Mouse (Mus musculus): ENCODE data around the gene Plpp6. TPM values are rescaled to one million over a fixed set of nuclear protein-coding genes. Genes with fewer than 3 reads are reported as not detected.

Plpp6 gene
- polyA plus RNA-seq, 1 experiment from 2014 or later: 2.6 TPM

DNA sequence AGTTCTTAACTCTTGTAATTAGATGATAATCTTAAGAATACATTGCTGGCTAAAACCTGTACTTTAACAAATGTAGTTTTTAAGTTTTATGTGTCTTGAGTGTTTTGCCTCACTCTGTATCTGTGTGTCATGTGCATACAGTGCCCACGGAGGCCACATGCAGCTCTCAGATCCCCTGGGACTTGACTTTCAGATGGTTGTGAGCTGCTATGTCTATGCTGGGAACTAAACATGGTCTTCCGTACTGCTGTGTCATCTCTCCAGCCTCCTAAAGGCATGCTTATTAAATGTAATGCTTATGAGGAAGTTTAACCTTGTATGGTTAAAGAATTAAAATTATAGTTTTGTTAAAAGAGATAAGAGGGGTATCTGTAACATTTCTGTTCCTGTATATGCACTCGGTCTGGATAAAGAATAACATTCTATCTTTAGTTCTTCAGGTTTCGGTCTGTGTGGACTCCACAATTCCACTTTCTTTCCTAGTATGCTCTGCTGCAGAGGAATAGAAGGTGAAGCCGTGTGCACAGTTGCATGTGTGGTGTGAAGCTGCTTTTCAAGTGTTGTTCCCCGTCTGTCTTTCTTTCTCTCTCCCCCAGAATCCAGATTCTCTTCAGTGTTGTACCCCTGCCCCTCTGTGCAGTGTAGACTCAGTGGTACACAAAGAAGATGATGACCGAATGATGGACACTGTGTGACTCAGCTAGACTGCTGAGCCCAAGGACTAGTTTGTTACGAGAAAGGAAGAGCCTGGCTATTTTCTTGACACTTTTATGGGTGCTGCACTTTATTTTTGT lies 51.9 kb downstream of the Plpp6 start:
- Histone ChIP-seq H3K9ac (ENCODE audit: low read depth, low read length) (no peak overlapping the region), H3K4me1 (ENCODE audit: control insufficient read depth, low read depth, low read length) (no peaks in the 10 kb centered on the region), H3K36me3 (ENCODE audit: control insufficient read depth, insufficient read depth) (peaks cover 15% of the 10 kb centered on the region), H3K4me3 (ENCODE audit: low read depth, low read length) (no peak overlapping the region), H3K4me2 (ENCODE audit: low read depth, low read length) (no peak overlapping the region), H3K27ac (ENCODE audit: low read length) (no peak overlapping the region), H3K27me3 (ENCODE audit: control insufficient read depth, insufficient read depth, low read depth, low read length) (no peaks in the 10 kb centered on the region), H3K9me3 (replicated peaks; ENCODE audit: control insufficient read depth, low read length) (no peaks in the 10 kb centered on the region)
- no peak for ATAC-seq (ENCODE audit: low read depth)
- WGBS (ENCODE audit: insufficient replicate concordance): 74% methylated on average over 8 of the region's 8 CpGs

- 79% methylated on average over 5 of the region's 5 CpGs for WGBS (ENCODE audit: insufficient replicate concordance)
- no peak overlapping the region for H3K27ac ChIP-seq (ENCODE audit: low read length)
- no peaks in the 10 kb centered on the region for H3K27me3 ChIP-seq (ENCODE audit: control insufficient read depth, insufficient read depth, low read depth, low read length)
- no peak overlapping the region for H3K9ac ChIP-seq (ENCODE audit: low read depth, low read length)
- H3K4me1 ChIP-seq (ENCODE audit: control insufficient read depth, low read depth, low read length): no peaks in the 10 kb centered on the region
- no peak overlapping the region for H3K4me2 ChIP-seq (ENCODE audit: low read depth, low read length)
- no peaks in the 10 kb centered on the region for H3K9me3 ChIP-seq (replicated peaks; ENCODE audit: control insufficient read depth, low read length)
- H3K36me3 ChIP-seq (ENCODE audit: control insufficient read depth, insufficient read depth): peaks cover 15% of the 10 kb centered on the region
- H3K4me3 ChIP-seq (ENCODE audit: low read depth, low read length): no peak overlapping the region
- ATAC-seq (ENCODE audit: low read depth): no peak
These were observed 52.5 kb downstream of the Plpp6 start for GRCm38 (mm10) chr19:29016204-29016765.

Other genes with a start within 250 kb of the Plpp6 start
- gene Slc1a1, start 128.9 kb upstream of the Plpp6 start, polyA plus RNA-seq (2015; fragmentation: Nextera tagmentation; extraction: Ambion mirVana): 0.07 and 0.09 TPM in 2 replicates
- 1.5 and 2.9 TPM in 2 replicates for gene 4430402I18Rik, start 3.8 kb downstream of the Plpp6 start, polyA plus RNA-seq (2015; fragmentation: Nextera tagmentation; extraction: Ambion mirVana)
- 9.9 and 10.2 TPM in 2 replicates for gene Cdc37l1, start 26.4 kb downstream of the Plpp6 start, polyA plus RNA-seq (2015; fragmentation: Nextera tagmentation; extraction: Ambion mirVana)
- 42.0 and 47.7 TPM in 2 replicates for gene Ak3, start 84.0 kb downstream of the Plpp6 start, polyA plus RNA-seq (2015; fragmentation: Nextera tagmentation; extraction: Ambion mirVana)
- gene Rcl1, start 137.4 kb downstream of the Plpp6 start, polyA plus RNA-seq (2015; fragmentation: Nextera tagmentation; extraction: Ambion mirVana): 69.9 and 73.3 TPM in 2 replicates